In genomic region chr2:97468372-97468771, GRCm38 (mm10) we compare ENCODE assay signal across 8 mouse cellular contexts.
DNase-seq lines count a peak whose midpoint lies in the region; ATAC-seq lines count a peak whose summit lies in the region.

No protein-coding gene starts in this region.

- no peak overlapping the region for H3K9ac ChIP-seq in heart, embryonic 16.5 days (ENCODE audit: low read length)
- H3K9ac ChIP-seq in limb, embryonic 15.5 days, result no peak overlapping the region

- no peak overlapping the region for H3K27ac ChIP-seq in heart, embryonic 16.5 days (ENCODE audit: low read length)
- peak overlapping the region; percentile 83 for H3K27ac ChIP-seq in forebrain, embryonic 10.5 days
- H3K27ac ChIP-seq in limb, embryonic 15.5 days, result no peak overlapping the region

- H3K36me3 ChIP-seq in heart, embryonic 16.5 days (ENCODE audit: control insufficient read depth, insufficient read depth), result no peaks in the 10 kb centered on the region
- H3K36me3 ChIP-seq in forebrain, embryonic 10.5 days (replicated peaks), result no peaks in the 10 kb centered on the region
- no peaks in the 10 kb centered on the region for H3K36me3 ChIP-seq in limb, embryonic 15.5 days

- H3K4me1 ChIP-seq in heart, embryonic 16.5 days (ENCODE audit: control insufficient read depth, insufficient read depth, low read length), result 0 out of 2 replicates have a peak, but pooled peaks cover 4% of the 10 kb centered on the region
- peaks cover 18% of the 10 kb centered on the region for H3K4me1 ChIP-seq in forebrain, embryonic 10.5 days
- peaks cover 6% of the 10 kb centered on the region; the same call in 1 of the 2 replicates for H3K4me1 ChIP-seq in limb, embryonic 15.5 days

- peaks cover 11% of the 10 kb centered on the region for H3K27me3 ChIP-seq in heart, embryonic 16.5 days (ENCODE audit: control insufficient read depth, insufficient read depth, low read length)
- H3K27me3 ChIP-seq in forebrain, embryonic 10.5 days (ENCODE audit: poor library complexity, severe bottlenecking), result peaks cover 13% of the 10 kb centered on the region
- no peaks in the 10 kb centered on the region for H3K27me3 ChIP-seq in limb, embryonic 15.5 days

- ATAC-seq in heart, embryonic 16.5 days (replicated peaks; ENCODE audit: extremely low read depth, insufficient read depth, low FRiP score), result no peak
- no peak for ATAC-seq in limb, embryonic 15.5 days (ENCODE audit: insufficient number of reproducible peaks, low FRiP score, low TSS enrichment, low read depth)

- peak overlapping the region; percentile 96 for H3K4me2 ChIP-seq in heart, embryonic 16.5 days (ENCODE audit: low read depth, low read length)
- peak overlapping the region; percentile 87 for H3K4me2 ChIP-seq in limb, embryonic 15.5 days

- H3K4me3 ChIP-seq in heart, embryonic 16.5 days (ENCODE audit: low read length), result no peak overlapping the region; the same call in 1 of the 2 replicates
- peak overlapping the region; percentile 55 for H3K4me3 ChIP-seq in forebrain, embryonic 10.5 days
- H3K4me3 ChIP-seq in limb, embryonic 15.5 days, result peak overlapping the region; percentile 53

- 27% methylated on average over 5 of the region's 5 CpGs for WGBS in heart, embryonic 16.5 days
- WGBS in forebrain, embryonic 10.5 days, result 23% methylated on average over 5 of the region's 5 CpGs
- WGBS in limb, embryonic 15.5 days, result 39% methylated on average over 5 of the region's 5 CpGs

- DNase-seq in heart, postnatal 25 days (ENCODE audit: low spot score), result no peak
- peak; percentile 35 for DNase-seq in 3T3-L1 (ENCODE audit: low read depth, low spot score)
- no peak for DNase-seq in forebrain, embryonic 10.5 days (ENCODE audit: extremely low spot score, low spot score)
- DNase-seq in adrenal gland, postnatal 14 days, result no peak
- DNase-seq in kidney, postnatal 10 days, result no peak
- no peak for DNase-seq in kidney, postnatal 25 days

- H3K9me3 ChIP-seq in heart, embryonic 16.5 days (replicated peaks; ENCODE audit: control insufficient read depth, low read length), result no peaks in the 10 kb centered on the region
- no peaks in the 10 kb centered on the region for H3K9me3 ChIP-seq in forebrain, embryonic 10.5 days
- H3K9me3 ChIP-seq in limb, embryonic 15.5 days, result no peaks in the 10 kb centered on the region

- intact Hi-C loops in heart, postnatal 25 days (cut with DNase I), result no loop called here
